Mouse (Mus musculus) kidney, adult 2 months (tissue): ENCODE data around the gene Cd79b.

ENCODE experiments used
- CTCF ChIP-seq: fragments of 200-500 bp; conservative IDR thresholded peaks from 2 replicates; pipeline ENCODE4 v1.5.1; 2011; ENCODE audit warnings: low read depth, mild to moderate bottlenecking, control low read depth, low read length, moderate library complexity, mixed read lengths; ENCODE audit not compliant: insufficient read depth, insufficient read length
- POLR2A ChIP-seq: fragments of 200-500 bp; IDR thresholded peaks from one replicate; pipeline ENCODE4 v1.6.1; 2011; ENCODE audit warnings: low read depth, low read length, control low read depth

GRCm38 (mm10) chr11:106274971-106275411 lies 39.6 kb downstream of the Cd79b start:
- TF ChIP-seq CTCF (no peak), POLR2A (no peak)
